ENCODE assay signal across 8 mouse cellular contexts in genomic region chr14:36937080-36937878, GRCm38 (mm10). TPM values are rescaled to one million over a fixed set of nuclear protein-coding genes. Genes with fewer than 3 reads are reported as not detected.
DNase-seq lines count a peak whose midpoint lies in the region; ATAC-seq and TF ChIP-seq lines count a peak whose summit lies in the region.

No protein-coding gene starts in this region.

- peak; percentile 30 for DNase-seq in gastrocnemius, adult 2 months
- DNase-seq in gastrocnemius, adult 8-10 months (ENCODE audit: low spot score in 2 of 2) = no peak
- peak; percentile 49 for DNase-seq in testis, postnatal 10 days (ENCODE audit: low spot score)
- DNase-seq in testis, postnatal 14 days (ENCODE audit: low spot score) = no peak
- DNase-seq in embryo, embryonic 10 days (ENCODE audit: low spot score) = peak; percentile 62
- DNase-seq in hindbrain, postnatal 0 days (ENCODE audit: low spot score) = peak; percentile 85
- peak; percentile 76 for DNase-seq in lung, postnatal 36 days
- peak; percentile 80 for DNase-seq in splenic B cell, adult 2 months (ENCODE audit: low read depth, low spot score)

- peak overlapping the region; percentile 13; the same call in 1 of the 2 replicates for H3K27ac ChIP-seq in gastrocnemius, adult 2 months
- no peak overlapping the region for H3K27ac ChIP-seq in hindbrain, postnatal 0 days

- H3K9ac ChIP-seq in hindbrain, postnatal 0 days (replicated peaks; ENCODE audit: low read length) = no peak overlapping the region

- ATAC-seq in hindbrain, postnatal 0 days = no peak; the same call in 1 of the 2 replicates

- H3K36me3 ChIP-seq in hindbrain, postnatal 0 days (ENCODE audit: insufficient read depth, low read length) = peaks cover 20% of the 10 kb centered on the region
- peaks cover 8% of the 10 kb centered on the region; the same call in 1 of the 2 replicates for H3K36me3 ChIP-seq in splenic B cell, adult 2 months (ENCODE audit: control insufficient read depth, insufficient read depth, low read length, poor library complexity, severe bottlenecking)

- no peak overlapping the region for H3K4me3 ChIP-seq in gastrocnemius, adult 2 months
- H3K4me3 ChIP-seq in hindbrain, postnatal 0 days (ENCODE audit: low read length) = no peak overlapping the region

- no peaks in the 10 kb centered on the region for H3K4me1 ChIP-seq in hindbrain, postnatal 0 days (ENCODE audit: insufficient read depth, low read length)

- H3K27me3 ChIP-seq in hindbrain, postnatal 0 days (ENCODE audit: insufficient read depth, low read length) = no peaks in the 10 kb centered on the region
- no peaks in the 10 kb centered on the region for H3K27me3 ChIP-seq in splenic B cell, adult 2 months (ENCODE audit: control insufficient read depth, insufficient read depth, low read length, poor library complexity, severe bottlenecking)

- no peaks in the 10 kb centered on the region for H3K9me3 ChIP-seq in hindbrain, postnatal 0 days (ENCODE audit: low read length)

- peak; percentile 80 for TF ChIP-seq CTCF in gastrocnemius, adult 2 months (IDR thresholded peaks at IDR 0.05)
- peak; percentile 82 for TF ChIP-seq CTCF in hindbrain, postnatal 0 days (IDR thresholded peaks at IDR 0.05; ENCODE audit: low read depth)

- H3K4me2 ChIP-seq in hindbrain, postnatal 0 days (ENCODE audit: low read depth, low read length) = no peak overlapping the region

- intact Hi-C loops in gastrocnemius, adult 2 months (cut with DNase I) = loop anchor here (2.0 to 5.0 kb wide), 2 partner anchors 16 to 95 kb away; no protein-coding TSS in a partner anchor

- WGBS in hindbrain, postnatal 0 days = 65% methylated on average over 7 of the region's 7 CpGs

RNA-seq across cellular contexts. Expression of gene Ccser2, which starts 31.3 kb away (rescaled TPM):
- total RNA-seq in gastrocnemius, adult 2 months (2021) = 10 to 100 TPM; 57.2 to 63.8 TPM
- 10 to 100 TPM; 62.5 to 78.0 (median 72.6) TPM for total RNA-seq in gastrocnemius, adult 8-10 months (2022)
- 77.1 and 80.8 TPM in 2 replicates for total RNA-seq in hindbrain, postnatal 0 days (2014; rRNA removed)
- 103 and 113 TPM in 2 replicates for polyA plus RNA-seq in hindbrain, postnatal 0 days (2015; fragmentation: Nextera tagmentation; extraction: Ambion mirVana)

Comparison
In these comparisons a context has a peak if more than half of its experiments do, and no peak if none do; other contexts are left out.
1. DNase-seq: peak in gastrocnemius, adult 2 months (single experiment), testis, postnatal 10 days (single experiment), embryo, embryonic 10 days (single experiment), hindbrain, postnatal 0 days (single experiment), lung, postnatal 36 days (single experiment) and splenic B cell, adult 2 months (single experiment); none in gastrocnemius, adult 8-10 months (0 of 2) and testis, postnatal 14 days (single experiment).